Mouse (Mus musculus) forebrain, postnatal 0 days (tissue): ENCODE measurements around the gene Hip1. TPM values are rescaled to one million over a fixed set of nuclear protein-coding genes. Genes with fewer than 3 reads are reported as not detected.

Experiments
- ATAC-seq: fragments of 200-750 bp; cut with Nextera tagmentation; 2 replicates; pipeline ENCODE4 v1.8.0; 2017; ENCODE audit warnings: mild to moderate bottlenecking, moderate library complexity
- DNase-seq: peaks from one replicate; pipeline ENCODE4 v3.0.0-alpha.2; 2015
- H3K27ac ChIP-seq: fragments of 300-500 bp; sonication (generic); 2 replicates; pipeline ENCODE4 v1.5.1; 2014; ENCODE audit warnings: low read depth, mild to moderate bottlenecking, antibody characterized with exemption, low read length, moderate library complexity, mixed read lengths
- H3K27me3 ChIP-seq: fragments of 300-500 bp; sonication (generic); 2 replicates; pipeline ENCODE4 v1.6.1; 2014; ENCODE audit warnings: mild to moderate bottlenecking, low read length, mixed read lengths; ENCODE audit not compliant: insufficient read depth
- H3K36me3 ChIP-seq: fragments of 300-500 bp; sonication (generic); 2 replicates; pipeline ENCODE4 v1.6.1; 2014; ENCODE audit warnings: mild to moderate bottlenecking, moderate library complexity; ENCODE audit not compliant: insufficient read depth
- H3K4me1 ChIP-seq: fragments of 300-500 bp; sonication (generic); 2 replicates; pipeline ENCODE4 v1.6.1; 2014; ENCODE audit warnings: antibody characterized with exemption; ENCODE audit not compliant: insufficient read depth
- H3K4me2 ChIP-seq: fragments of 300-500 bp; sonication (generic); 2 replicates; pipeline ENCODE4 v1.6.1; 2014; ENCODE audit warnings: low read depth, mild to moderate bottlenecking, moderate library complexity
- H3K4me3 ChIP-seq: fragments of 300-500 bp; sonication (generic); 2 replicates; pipeline ENCODE4 v1.5.1; 2014; ENCODE audit warnings: low read depth, low read length, mixed read lengths
- H3K9ac ChIP-seq: fragments of 300-500 bp; sonication (generic); 2 replicates; pipeline ENCODE4 v1.6.1; 2014; ENCODE audit warnings: mild to moderate bottlenecking
- H3K9me3 ChIP-seq: fragments of 300-500 bp; sonication (generic); 2 replicates; pipeline ENCODE4 v1.6.1; 2016; ENCODE audit warnings: low read length
- CTCF ChIP-seq: sonication (generic); IDR thresholded peaks from 2 replicates; pipeline ENCODE4 v1.5.1; 2016; ENCODE audit warnings: antibody characterized with exemption, control low read depth, low read depth
- WGBS: fragments of 180-500 bp; shearing (Covaris S2); extraction: QIAGEN DNeasy Blood & Tissue Kit; methylation state at CpG from one replicate; pipeline ENCODE4 v1.1.7; 2014; 5-methylcytosine and 5-hydroxymethylcytosine counted together
- polyA plus RNA-seq: library from polyadenylated mRNA; unstranded; fragments of >200 nt; fragmentation: Nextera tagmentation; extraction: Ambion mirVana; gene quantifications from 2 replicates; pipeline ENCODE4 v1.2.1, GENCODE M21; 2015
- total RNA-seq: library from RNA; depleted of rRNA; stranded (reverse); fragments of >200 nt; gene quantifications from 2 replicates; pipeline ENCODE4 v1.2.3, GENCODE M21; 2014

The Hip1 gene
- total and polyA plus RNA-seq, 2 experiments from 2014 or later: 22.5 to 91.1 TPM

GRCm38 (mm10) chr5:135428786-135429185 is 116.1 kb downstream of the Hip1 start:
- H3K27me3 ChIP-seq: no peaks in the 10 kb centered on the region
- H3K4me1 ChIP-seq: no peaks in the 10 kb centered on the region
- 77% methylated on average over 5 of the region's 5 CpGs for WGBS
- H3K4me3 ChIP-seq: no peak overlapping the region
- peak; percentile 61 for TF ChIP-seq CTCF
- DNase-seq: peak; percentile 11
- H3K9me3 ChIP-seq: no peaks in the 10 kb centered on the region
- H3K4me2 ChIP-seq: no peak overlapping the region
- H3K36me3 ChIP-seq: peaks cover 81% of the 10 kb centered on the region
- no peak for ATAC-seq
- no peak overlapping the region for H3K27ac ChIP-seq
- no peak overlapping the region for H3K9ac ChIP-seq

GRCm38 (mm10) chr5:135410266-135410665 is 134.7 kb downstream of the Hip1 start:
- DNase-seq (no peak), ATAC-seq (no peak)
- Histone ChIP-seq H3K4me3 (no peak overlapping the region), H3K27ac (no peak overlapping the region), H3K4me1 (no peaks in the 10 kb centered on the region), H3K9me3 (no peaks in the 10 kb centered on the region), H3K4me2 (no peak overlapping the region), H3K9ac (no peak overlapping the region), H3K27me3 (no peaks in the 10 kb centered on the region), H3K36me3 (peaks cover 25% of the 10 kb centered on the region)
- TF ChIP-seq CTCF: no peak
- 92% methylated on average over 9 of the region's 9 CpGs for WGBS

- Histone ChIP-seq H3K4me2 (no peak overlapping the region), H3K27me3 (no peaks in the 10 kb centered on the region), H3K4me1 (no peaks in the 10 kb centered on the region), H3K4me3 (no peak overlapping the region), H3K9me3 (no peaks in the 10 kb centered on the region), H3K9ac (no peak overlapping the region), H3K36me3 (peaks cover 17% of the 10 kb centered on the region), H3K27ac (no peak overlapping the region)
- 89% methylated on average over 4 of the region's 4 CpGs for WGBS
- DNase-seq (no peak), ATAC-seq (no peak)
- TF ChIP-seq CTCF: no peak
Measured at GRCm38 (mm10) chr5:135408114-135408513, 136.8 kb downstream of the Hip1 start.

- Histone ChIP-seq H3K27ac (no peak overlapping the region), H3K36me3 (peaks cover 9% of the 10 kb centered on the region), H3K9ac (no peak overlapping the region), H3K4me1 (no peaks in the 10 kb centered on the region), H3K27me3 (no peaks in the 10 kb centered on the region), H3K4me3 (no peak overlapping the region), H3K4me2 (no peak overlapping the region), H3K9me3 (no peaks in the 10 kb centered on the region)
- no peak for TF ChIP-seq CTCF
- 87% methylated on average over 9 of the region's 9 CpGs for WGBS
- DNase-seq (no peak), ATAC-seq (no peak)
Measured at GRCm38 (mm10) chr5:135405437-135405836, 139.5 kb downstream of the Hip1 start.

GRCm38 (mm10) chr5:135404623-135405022 is 140.3 kb downstream of the Hip1 start:
- Histone ChIP-seq H3K4me2 (peak overlapping the region; percentile 36), H3K27ac (no peak overlapping the region), H3K4me3 (no peak overlapping the region), H3K9ac (no peak overlapping the region), H3K27me3 (no peaks in the 10 kb centered on the region), H3K4me1 (no peaks in the 10 kb centered on the region), H3K36me3 (0 out of 2 replicates have a peak, but pooled peaks cover 1% of the 10 kb centered on the region), H3K9me3 (no peaks in the 10 kb centered on the region)
- WGBS: 31% methylated on average over 20 of the region's 20 CpGs
- ATAC-seq (peak; percentile 96), DNase-seq (peak; percentile 86)
- TF ChIP-seq CTCF: no peak

GRCm38 (mm10) chr5:135400244-135400643 is 144.7 kb downstream of the Hip1 start:
- H3K27ac ChIP-seq: no peak overlapping the region
- DNase-seq: peak; percentile 87
- H3K27me3 ChIP-seq: no peaks in the 10 kb centered on the region
- H3K9ac ChIP-seq: no peak overlapping the region
- TF ChIP-seq CTCF: peak; percentile 95
- ATAC-seq: peak; percentile 54; the same call in 1 of the 2 replicates
- no peaks in the 10 kb centered on the region for H3K9me3 ChIP-seq
- 5% methylated on average over 2 of the region's 2 CpGs for WGBS
- H3K4me1 ChIP-seq: no peaks in the 10 kb centered on the region
- H3K36me3 ChIP-seq: no peaks in the 10 kb centered on the region
- no peak overlapping the region for H3K4me3 ChIP-seq
- no peak overlapping the region for H3K4me2 ChIP-seq

- ATAC-seq (no peak), DNase-seq (no peak)
- Histone ChIP-seq H3K4me1 (0 out of 2 replicates have a peak, but pooled peaks cover 4% of the 10 kb centered on the region), H3K9ac (no peak overlapping the region), H3K9me3 (no peaks in the 10 kb centered on the region), H3K36me3 (no peaks in the 10 kb centered on the region), H3K27ac (no peak overlapping the region), H3K4me3 (no peak overlapping the region), H3K27me3 (no peaks in the 10 kb centered on the region), H3K4me2 (no peak overlapping the region)
- WGBS: 71% methylated on average over 6 of the region's 6 CpGs
- TF ChIP-seq CTCF: no peak
Measured at GRCm38 (mm10) chr5:135399382-135399781, 145.5 kb downstream of the Hip1 start.
